Mouse (Mus musculus) embryonic facial prominence, embryonic 15.5 days (tissue): ENCODE results near the gene Gorab. TPM values are rescaled to one million over a fixed set of nuclear protein-coding genes. Genes with fewer than 3 reads are reported as not detected.

ENCODE experiments used
- ATAC-seq: fragments of 200-750 bp; cut with Nextera tagmentation; 2 replicates; pipeline ENCODE4 v1.8.0; 2017; ENCODE audit warnings: low read depth, moderate TSS enrichment; ENCODE audit not compliant: insufficient number of reproducible peaks, low FRiP score, low TSS enrichment
- H3K27ac ChIP-seq: fragments of 300-500 bp; sonication (generic); replicated peaks from 2 replicates; pipeline ENCODE4 v1.5.1; 2015; ENCODE audit warnings: mild to moderate bottlenecking, inconsistent platforms
- H3K27me3 ChIP-seq: fragments of 300-500 bp; sonication (generic); 2 replicates; pipeline ENCODE4 v1.6.1; 2015; ENCODE audit warnings: inconsistent platforms
- H3K36me3 ChIP-seq: fragments of 300-500 bp; sonication (generic); 2 replicates; pipeline ENCODE4 v1.6.1; 2015; ENCODE audit warnings: mild to moderate bottlenecking, inconsistent platforms
- H3K4me1 ChIP-seq: fragments of 300-500 bp; sonication (generic); 2 replicates; pipeline ENCODE4 v1.6.1; 2015; ENCODE audit warnings: inconsistent platforms
- H3K4me2 ChIP-seq: fragments of 300-500 bp; sonication (generic); replicated peaks from 2 replicates; pipeline ENCODE4 v1.6.1; 2015; ENCODE audit warnings: mild to moderate bottlenecking, inconsistent platforms
- H3K4me3 ChIP-seq: fragments of 300-500 bp; sonication (generic); replicated peaks from 2 replicates; pipeline ENCODE4 v1.5.1; 2015; ENCODE audit warnings: mild to moderate bottlenecking, inconsistent platforms
- H3K9ac ChIP-seq: fragments of 300-500 bp; sonication (generic); 2 replicates; pipeline ENCODE4 v1.6.1; 2015; ENCODE audit warnings: inconsistent platforms
- H3K9me3 ChIP-seq: fragments of 300-500 bp; sonication (generic); replicated peaks from 2 replicates; pipeline ENCODE4 v1.6.1; 2016; ENCODE audit warnings: inconsistent platforms
- WGBS: fragments of 180-500 bp; shearing (Covaris S2); methylation state at CpG from one replicate; pipeline ENCODE4 v1.1.7; 2015; 5-methylcytosine and 5-hydroxymethylcytosine counted together
- polyA plus RNA-seq: library from polyadenylated mRNA; unstranded; fragments of >200 nt; fragmentation: Nextera tagmentation; extraction: Ambion mirVana; gene quantifications from 2 replicates; pipeline ENCODE4 v1.2.1, GENCODE M21; 2015

The Gorab gene
- polyA plus RNA-seq, 1 experiment from 2014 or later: 30.3 TPM

GRCm38 (mm10) chr1:163357733-163358132, 45.7 kb downstream of the Gorab start:
- Histone ChIP-seq H3K9ac (no peak overlapping the region), H3K27me3 (no peaks in the 10 kb centered on the region), H3K9me3 (no peaks in the 10 kb centered on the region), H3K27ac (peak overlapping the region; percentile 70), H3K36me3 (no peaks in the 10 kb centered on the region), H3K4me2 (peak overlapping the region; percentile 39), H3K4me3 (peak overlapping the region; percentile 17), H3K4me1 (peaks cover 27% of the 10 kb centered on the region)
- no peak for ATAC-seq
- 34% methylated on average over 6 of the region's 6 CpGs for WGBS

GRCm38 (mm10) chr1:163356167-163356566, 47.3 kb downstream of the Gorab start:
- peaks cover 17% of the 10 kb centered on the region; the same call in 1 of the 2 replicates for H3K4me1 ChIP-seq
- H3K27me3 ChIP-seq: no peaks in the 10 kb centered on the region
- ATAC-seq: no peak
- H3K9ac ChIP-seq: no peak overlapping the region
- H3K36me3 ChIP-seq: no peaks in the 10 kb centered on the region
- H3K4me3 ChIP-seq: no peak overlapping the region
- H3K4me2 ChIP-seq: no peak overlapping the region
- 38% methylated on average over 4 of the region's 4 CpGs for WGBS
- H3K27ac ChIP-seq: peak overlapping the region; percentile 39; the same call in 1 of the 2 replicates
- no peaks in the 10 kb centered on the region for H3K9me3 ChIP-seq

- no peaks in the 10 kb centered on the region for H3K36me3 ChIP-seq
- H3K4me2 ChIP-seq: no peak overlapping the region
- H3K27ac ChIP-seq: peak overlapping the region; percentile 39; the same call in 1 of the 2 replicates
- H3K9me3 ChIP-seq: no peaks in the 10 kb centered on the region
- H3K9ac ChIP-seq: no peak overlapping the region
- no peak overlapping the region for H3K4me3 ChIP-seq
- H3K4me1 ChIP-seq: peaks cover 12% of the 10 kb centered on the region; the same call in 1 of the 2 replicates
- H3K27me3 ChIP-seq: no peaks in the 10 kb centered on the region
- no peak for ATAC-seq
- 33% methylated on average over 3 of the region's 3 CpGs for WGBS
Observed at GRCm38 (mm10) chr1:163355626-163356156, 47.8 kb downstream of the Gorab start.

- Histone ChIP-seq H3K4me3 (no peak overlapping the region), H3K9ac (no peak overlapping the region), H3K27ac (no peak overlapping the region), H3K36me3 (no peaks in the 10 kb centered on the region), H3K4me1 (peaks cover 7% of the 10 kb centered on the region; the same call in 1 of the 2 replicates), H3K4me2 (no peak overlapping the region), H3K9me3 (no peaks in the 10 kb centered on the region), H3K27me3 (no peaks in the 10 kb centered on the region)
- ATAC-seq: no peak
- 58% methylated on average over 3 of the region's 3 CpGs for WGBS
Observed at GRCm38 (mm10) chr1:163350988-163351387, 52.5 kb downstream of the Gorab start.

- WGBS: 67% methylated on average over 5 of the region's 5 CpGs
- no peak overlapping the region for H3K4me2 ChIP-seq
- no peaks in the 10 kb centered on the region for H3K9me3 ChIP-seq
- no peaks in the 10 kb centered on the region for H3K36me3 ChIP-seq
- ATAC-seq: no peak
- no peak overlapping the region for H3K27ac ChIP-seq
- no peaks in the 10 kb centered on the region for H3K4me1 ChIP-seq
- H3K27me3 ChIP-seq: no peaks in the 10 kb centered on the region
- no peak overlapping the region for H3K4me3 ChIP-seq
- no peak overlapping the region for H3K9ac ChIP-seq
Observed at GRCm38 (mm10) chr1:163345541-163345940, 57.9 kb downstream of the Gorab start.

GRCm38 (mm10) chr1:163344931-163345330, 58.5 kb downstream of the Gorab start:
- Histone ChIP-seq H3K4me1 (no peaks in the 10 kb centered on the region), H3K9me3 (no peaks in the 10 kb centered on the region), H3K9ac (no peak overlapping the region), H3K4me2 (no peak overlapping the region), H3K36me3 (no peaks in the 10 kb centered on the region), H3K4me3 (no peak overlapping the region), H3K27ac (no peak overlapping the region), H3K27me3 (no peaks in the 10 kb centered on the region)
- no peak for ATAC-seq
- 32% methylated on average over 1 of the region's 1 CpGs for WGBS

GRCm38 (mm10) chr1:163339219-163339561, 64.3 kb downstream of the Gorab start:
- no peaks in the 10 kb centered on the region for H3K36me3 ChIP-seq
- WGBS: 59% methylated on average over 3 of the region's 3 CpGs
- H3K4me2 ChIP-seq: no peak overlapping the region
- H3K27ac ChIP-seq: no peak overlapping the region
- H3K9me3 ChIP-seq: no peaks in the 10 kb centered on the region
- no peak overlapping the region for H3K9ac ChIP-seq
- no peak overlapping the region for H3K4me3 ChIP-seq
- no peaks in the 10 kb centered on the region for H3K4me1 ChIP-seq
- no peak for ATAC-seq
- H3K27me3 ChIP-seq: no peaks in the 10 kb centered on the region

- H3K36me3 ChIP-seq: no peaks in the 10 kb centered on the region
- ATAC-seq: no peak
- no peak overlapping the region for H3K27ac ChIP-seq
- no peaks in the 10 kb centered on the region for H3K27me3 ChIP-seq
- 49% methylated on average over 7 of the region's 7 CpGs for WGBS
- no peaks in the 10 kb centered on the region for H3K9me3 ChIP-seq
- no peak overlapping the region for H3K4me2 ChIP-seq
- no peak overlapping the region for H3K9ac ChIP-seq
- H3K4me3 ChIP-seq: no peak overlapping the region
- H3K4me1 ChIP-seq: no peaks in the 10 kb centered on the region
Observed at GRCm38 (mm10) chr1:163338525-163339218, 64.8 kb downstream of the Gorab start.

- no peaks in the 10 kb centered on the region for H3K27me3 ChIP-seq
- H3K4me1 ChIP-seq: no peaks in the 10 kb centered on the region
- H3K4me3 ChIP-seq: no peak overlapping the region
- no peak for ATAC-seq
- H3K27ac ChIP-seq: no peak overlapping the region
- WGBS: 64% methylated on average over 2 of the region's 2 CpGs
- no peaks in the 10 kb centered on the region for H3K9me3 ChIP-seq
- H3K4me2 ChIP-seq: no peak overlapping the region
- no peak overlapping the region for H3K9ac ChIP-seq
- no peaks in the 10 kb centered on the region for H3K36me3 ChIP-seq
Observed at GRCm38 (mm10) chr1:163337821-163338220, 65.6 kb downstream of the Gorab start.

Other genes starting within 250 kb of the Gorab start
- gene Prrx1, start 90.0 kb downstream of the Gorab start, polyA plus RNA-seq: 98.5 and 110 TPM in 2 replicates